Mouse (Mus musculus) thymus, postnatal 36 days (tissue): ENCODE measurements around the gene BC037034.

ENCODE experiments used
- DNase-seq, 2 experiments: peaks; one replicate each; pipeline ENCODE4 v3.0.0; 2022; ENCODE audit warnings: mixed read lengths in 2 of 2

The BC037034 gene

DNA sequence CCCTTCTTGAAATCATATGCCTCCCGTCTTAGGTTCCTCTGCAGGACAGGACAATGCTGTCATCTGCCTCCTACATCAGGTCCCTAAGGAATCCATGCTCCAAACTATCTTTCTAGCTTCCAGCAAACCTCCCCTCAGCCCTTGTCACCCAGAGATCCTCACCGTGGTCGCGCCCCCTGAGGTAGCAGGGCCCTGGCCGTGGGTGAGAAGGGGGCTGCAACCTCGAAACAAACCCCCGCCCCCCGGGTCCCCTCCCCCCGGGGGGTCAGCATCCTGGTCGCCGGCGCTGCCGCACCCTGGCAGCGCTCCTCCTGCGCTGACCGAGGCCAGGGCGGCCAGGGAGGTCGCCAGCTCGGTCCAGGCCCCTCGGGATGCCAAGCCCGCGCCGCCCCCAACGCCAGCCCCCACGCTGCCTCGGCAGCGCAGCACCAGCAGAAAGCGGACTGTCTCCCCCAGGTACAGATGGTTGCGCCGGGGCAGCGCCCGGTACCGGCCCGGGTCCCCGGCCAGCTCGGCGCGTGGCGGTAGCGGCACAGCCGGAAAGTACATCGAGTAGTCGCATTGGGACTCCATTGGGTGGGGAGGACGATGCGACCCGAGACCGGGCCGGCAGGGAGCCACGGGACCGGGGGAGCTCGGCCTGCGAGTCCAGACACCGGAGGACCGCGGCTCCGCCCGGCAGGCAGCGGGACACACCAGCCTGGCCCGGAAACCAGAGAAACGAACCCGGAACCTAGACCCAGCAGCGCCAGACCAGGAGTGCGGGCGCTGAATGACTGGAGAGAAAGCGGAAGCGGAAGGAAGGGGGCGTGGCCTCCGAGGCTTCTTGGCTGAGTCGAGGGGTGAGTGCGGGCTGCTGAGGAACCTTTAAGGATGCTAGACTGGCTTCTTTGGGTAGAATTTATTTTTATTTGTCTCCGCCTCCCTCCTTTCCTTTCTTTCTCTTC is at the start of gene BC037034:
Gene BC037034, minus strand, starts transcription at position 774 of the 947 bp plus-strand sequence.
- peak; percentile 90 for DNase-seq

- DNase-seq, result no peak
Measured at GRCm38 (mm10) chr5:138312795-138313194, 49.0 kb upstream of the BC037034 start.

DNA sequence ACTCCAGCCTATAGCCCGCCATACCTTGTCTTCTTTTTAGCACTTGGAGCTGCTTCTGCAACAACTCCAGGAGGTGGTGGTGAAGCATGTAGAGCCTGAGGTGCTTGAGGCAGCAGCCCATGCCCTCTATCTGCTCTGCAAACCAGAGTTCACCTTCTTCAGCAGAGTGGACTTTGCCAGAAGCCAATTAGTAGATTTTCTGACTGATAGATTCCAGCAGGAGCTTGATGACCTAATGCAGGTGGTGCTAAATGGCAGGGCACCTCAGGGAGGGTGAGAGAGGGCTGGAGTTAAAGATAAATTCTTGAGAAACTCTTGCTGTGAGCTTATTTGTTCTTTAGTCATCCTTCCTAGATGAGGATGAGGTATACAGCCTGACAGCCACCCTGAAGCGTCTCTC is 35.8 kb upstream of the BC037034 start:
- no peak for DNase-seq

- DNase-seq, result no peak
Measured at GRCm38 (mm10) chr5:138294158-138294557, 30.3 kb upstream of the BC037034 start.

DNA sequence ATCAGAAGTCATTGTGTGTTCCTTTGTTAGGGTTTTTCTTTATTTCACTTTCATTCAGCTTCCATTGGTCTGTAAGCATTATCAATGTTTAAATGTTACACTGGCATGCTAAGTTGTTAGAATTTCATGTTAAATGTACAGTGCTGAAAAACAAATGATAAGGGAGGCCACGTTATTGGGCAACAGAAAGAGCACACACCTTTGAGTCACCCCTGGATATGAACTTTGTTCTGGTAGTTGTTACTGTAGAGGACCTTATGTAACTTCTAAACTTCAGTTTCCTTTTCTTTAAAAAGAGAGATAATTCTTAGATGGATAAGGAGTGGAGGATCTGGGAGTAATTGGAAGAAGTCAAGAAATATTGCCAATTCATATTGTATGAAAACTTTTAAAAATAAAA is 27.8 kb upstream of the BC037034 start:
- no peak for DNase-seq

- DNase-seq, result peak in 1 of 2 experiments; percentile 31
Measured at GRCm38 (mm10) chr5:138287861-138288260, 24.0 kb upstream of the BC037034 start.

- no peak for DNase-seq
Measured at GRCm38 (mm10) chr5:138283540-138283939, 19.7 kb upstream of the BC037034 start.

DNA sequence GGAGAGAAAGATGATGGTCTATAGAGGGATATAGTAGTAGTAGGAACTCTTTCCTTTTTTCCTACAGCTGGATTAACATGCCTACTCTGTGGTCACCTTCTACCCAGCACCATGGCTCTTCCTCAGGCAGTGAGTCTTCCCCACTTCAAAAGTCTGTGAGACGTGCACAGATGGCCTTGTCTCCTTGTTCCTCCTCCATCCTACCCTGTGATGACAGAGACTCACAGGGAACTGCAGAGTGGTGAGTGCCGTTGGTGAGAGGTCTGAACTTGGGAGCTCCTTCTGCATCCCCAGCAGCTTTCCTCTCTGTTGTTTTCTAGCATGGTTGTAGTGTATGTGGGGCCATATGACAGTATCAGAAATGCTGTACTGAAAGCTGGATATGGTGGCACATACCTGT is 18.0 kb upstream of the BC037034 start:
- DNase-seq, result no peak

DNA sequence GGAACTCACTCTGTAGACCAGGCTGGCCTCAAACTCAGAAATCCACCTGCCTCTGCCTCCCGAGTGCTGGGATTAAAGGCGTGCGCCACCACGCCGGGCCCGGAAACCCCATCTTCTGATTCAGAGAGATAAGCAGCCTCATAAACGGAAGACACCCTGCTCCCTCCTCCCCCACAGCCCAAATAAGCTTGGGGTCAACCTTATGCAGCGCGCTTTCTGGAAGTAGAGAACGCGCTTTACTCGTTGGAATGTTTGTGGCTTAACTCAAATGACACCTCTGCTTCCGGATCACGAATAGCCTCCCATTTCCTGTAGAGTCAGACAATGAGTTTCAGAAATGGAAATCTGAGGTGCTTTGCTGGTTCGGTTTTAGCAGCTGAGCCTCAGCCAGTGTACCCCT is 17.0 kb upstream of the BC037034 start:
- DNase-seq, result no peak

DNA sequence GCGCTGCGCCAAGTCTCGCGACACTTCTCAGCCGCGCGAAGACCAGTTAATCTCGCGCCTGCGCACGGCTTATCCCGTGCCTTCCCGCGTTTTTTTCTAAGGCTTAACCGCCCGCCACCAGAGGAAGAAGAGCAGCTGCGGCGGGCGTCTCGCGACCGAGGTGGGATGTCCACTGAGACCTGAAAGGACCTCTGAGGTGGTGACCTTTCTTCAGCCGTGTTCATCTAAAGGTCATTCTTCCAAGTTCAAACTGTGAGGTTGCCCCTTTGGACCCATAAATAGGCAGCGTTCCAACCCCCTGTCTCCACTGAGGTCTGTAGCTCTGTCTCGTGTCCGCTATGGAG is 16.6 kb upstream of the BC037034 start:
- no peak for DNase-seq

GRCm38 (mm10) chr5:138279585-138280424 is 16.0 kb upstream of the BC037034 start, which contains the start of the genes Gm43720, Gpc2 and Stag3:
Gene Gm43720, minus strand, starts transcription at chr5:138279958.
Gene Gpc2, minus strand, starts transcription at chr5:138280005.
Gene Stag3, plus strand, starts transcription at chr5:138280240.
- DNase-seq, result peak; percentile 85 to 93

- DNase-seq, result no peak
Measured at GRCm38 (mm10) chr5:138277994-138278393, 14.2 kb upstream of the BC037034 start.

- DNase-seq, result no peak
Measured at GRCm38 (mm10) chr5:138275216-138276050, 11.6 kb upstream of the BC037034 start.

- no peak for DNase-seq
Measured at GRCm38 (mm10) chr5:138274186-138274585, 10.4 kb upstream of the BC037034 start.

DNA sequence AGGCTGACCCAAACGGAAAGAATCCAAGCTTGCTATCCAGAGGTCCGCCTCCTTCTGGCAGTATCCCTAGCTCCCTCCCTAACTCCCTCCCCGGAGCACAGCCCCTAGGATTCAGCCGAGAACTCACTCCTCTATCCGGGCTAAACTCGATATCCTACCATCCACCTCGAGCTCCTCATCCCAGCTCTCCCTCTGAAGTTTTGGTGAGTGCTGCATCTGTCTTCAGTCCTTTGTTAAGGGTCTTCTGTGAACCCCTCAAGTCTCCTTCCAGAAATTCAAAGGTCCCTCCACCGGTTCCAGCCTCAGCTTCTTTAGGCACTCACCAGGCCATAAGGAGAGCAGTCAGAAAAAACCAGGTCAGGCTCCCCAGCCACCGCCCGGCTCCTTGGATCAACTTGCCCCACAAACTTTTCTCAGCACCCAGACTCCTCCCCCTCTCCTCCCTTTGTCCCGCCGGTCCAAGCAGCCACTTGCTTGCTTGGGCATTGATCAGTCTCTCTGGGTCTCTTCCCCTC is 8.6 kb upstream of the BC037034 start, which contains the start of gene Gal3st4:
Gene Gal3st4, minus strand, starts transcription at position 432 of the 515 bp plus-strand sequence.
- no peak for DNase-seq

DNA sequence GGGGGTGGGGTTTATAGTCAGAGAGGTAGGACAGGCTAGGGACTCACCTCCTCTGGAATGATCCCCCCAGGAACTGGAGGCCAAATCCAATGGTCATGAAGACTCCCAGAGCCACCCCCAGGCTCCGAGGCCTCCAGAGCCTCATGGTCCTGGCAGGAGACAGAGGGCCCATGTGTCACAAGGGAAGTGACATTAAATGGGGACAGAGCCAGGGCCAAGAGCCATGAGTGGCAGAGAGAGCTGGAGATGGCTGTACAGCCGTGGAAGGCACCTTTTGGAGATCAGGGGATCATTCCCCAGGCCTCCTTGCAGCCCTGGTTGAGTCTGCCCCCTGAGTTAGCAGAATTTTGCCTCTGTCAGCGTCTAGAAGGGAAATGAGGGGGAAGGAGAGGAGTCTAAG is 7.4 kb upstream of the BC037034 start:
- no peak for DNase-seq

GRCm38 (mm10) chr5:138268980-138269379 is 5.1 kb upstream of the BC037034 start:
- no peak for DNase-seq

DNA sequence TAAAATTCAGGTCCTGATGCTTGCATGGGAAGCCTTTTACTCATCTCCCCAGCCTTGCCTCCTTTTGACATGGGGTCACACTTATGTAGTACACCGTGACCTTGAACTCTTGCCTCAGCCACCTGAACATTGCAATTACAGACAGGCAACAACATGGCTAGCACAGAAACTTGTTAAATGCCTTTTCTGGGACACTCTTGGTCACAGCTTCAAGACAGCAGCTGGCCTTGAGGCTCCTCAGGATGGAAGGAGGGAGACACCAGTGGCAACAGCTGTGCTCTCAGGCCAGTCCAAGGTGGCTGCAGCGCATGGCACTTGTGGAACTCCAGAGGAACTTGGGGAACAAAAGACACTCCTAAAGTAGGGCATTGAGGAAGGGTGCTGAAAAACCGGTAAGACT is 3.3 kb upstream of the BC037034 start:
- no peak for DNase-seq

- no peak for DNase-seq
Measured at GRCm38 (mm10) chr5:138265712-138266111, 1.9 kb upstream of the BC037034 start.

- DNase-seq, result no peak
Measured at GRCm38 (mm10) chr5:138264207-138264578, 360 bp upstream of the BC037034 start.

GRCm38 (mm10) chr5:138262582-138263240 is 1.1 kb downstream of the BC037034 start:
- DNase-seq, result peak in 1 of 2 experiments; percentile 31

- no peak for DNase-seq
Measured at GRCm38 (mm10) chr5:138262001-138262400, 1.8 kb downstream of the BC037034 start.
